Mouse (Mus musculus) stomach, adult 2 months (tissue): Measurements from ENCODE around the gene Ceacam19. TPM values are rescaled to one million over a fixed set of nuclear protein-coding genes. Genes with fewer than 3 reads are reported as not detected.

Source experiments
- polyA plus RNA-seq: library from polyadenylated mRNA; depleted of rRNA; stranded (reverse); fragments of >200 nt; gene quantifications from 2 replicates; pipeline ENCODE4 v1.2.3, GENCODE M21; 2012; rRNA removed

The Ceacam19 gene
- polyA plus RNA-seq: 2.5 and 3.0 TPM in 2 replicates

DNA sequence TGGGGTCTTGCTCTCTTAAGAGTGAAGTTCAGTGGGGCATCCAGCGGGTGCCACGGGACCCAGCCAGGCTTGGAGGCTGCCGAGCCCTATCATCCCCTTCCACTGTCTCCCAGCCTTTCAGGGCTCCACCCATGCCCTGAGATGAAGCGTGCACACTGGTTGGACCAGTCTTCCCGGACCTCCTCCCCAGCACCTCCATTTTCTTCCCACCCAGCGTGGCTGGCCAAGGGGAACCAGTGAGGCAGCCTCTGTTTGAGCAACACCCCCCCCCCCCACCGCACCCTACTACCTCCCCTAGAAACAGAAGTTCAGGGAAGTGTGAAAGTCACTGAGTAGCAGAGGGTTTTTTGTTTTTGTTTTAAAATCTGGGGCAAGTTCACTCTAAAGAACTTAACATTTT, at the start of gene Ceacam19:
Gene Ceacam19, minus strand, starts transcription at position 117 of the 400 bp plus-strand sequence.

DNA sequence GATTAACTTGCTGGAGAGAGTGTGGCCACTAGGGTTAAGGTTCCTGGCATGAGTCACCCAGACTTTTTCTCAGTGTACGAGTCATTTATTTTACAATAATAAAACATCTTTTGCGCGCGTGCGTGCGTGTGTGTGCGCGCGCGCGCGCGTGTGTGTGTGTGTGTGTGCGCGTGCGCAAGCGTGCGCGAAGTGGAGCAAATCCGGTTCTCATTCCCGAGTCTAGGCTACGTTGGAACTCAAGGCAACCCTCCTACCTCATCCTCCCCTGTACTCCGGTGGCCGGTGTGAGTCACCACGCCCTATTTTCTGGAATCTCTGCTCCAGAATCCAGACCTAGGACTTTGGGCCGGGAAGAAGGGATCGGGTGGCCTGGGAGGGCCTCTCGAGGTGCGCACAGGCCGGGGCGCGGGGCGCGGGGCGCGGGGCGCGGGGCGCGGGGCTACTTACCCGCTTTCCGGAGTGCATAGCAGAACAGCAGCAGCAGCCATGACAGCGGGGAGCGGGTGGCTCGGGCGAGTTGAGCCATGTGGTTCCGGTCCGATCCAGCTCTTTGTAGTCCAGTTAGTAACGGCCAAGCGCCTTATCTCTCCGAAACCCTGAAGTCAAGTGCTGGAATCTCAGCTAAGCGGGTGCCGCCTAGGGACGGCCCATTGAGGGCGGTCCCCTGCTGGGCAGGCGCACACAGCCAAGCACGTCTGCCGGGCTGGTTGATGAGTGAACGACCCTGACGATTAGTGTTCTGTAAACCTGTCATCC, 32.9 kb upstream of the Ceacam19 start, which contains the start of gene Pvr:
Gene Pvr, minus strand, starts transcription at position 655 of the 756 bp plus-strand sequence.

DNA sequence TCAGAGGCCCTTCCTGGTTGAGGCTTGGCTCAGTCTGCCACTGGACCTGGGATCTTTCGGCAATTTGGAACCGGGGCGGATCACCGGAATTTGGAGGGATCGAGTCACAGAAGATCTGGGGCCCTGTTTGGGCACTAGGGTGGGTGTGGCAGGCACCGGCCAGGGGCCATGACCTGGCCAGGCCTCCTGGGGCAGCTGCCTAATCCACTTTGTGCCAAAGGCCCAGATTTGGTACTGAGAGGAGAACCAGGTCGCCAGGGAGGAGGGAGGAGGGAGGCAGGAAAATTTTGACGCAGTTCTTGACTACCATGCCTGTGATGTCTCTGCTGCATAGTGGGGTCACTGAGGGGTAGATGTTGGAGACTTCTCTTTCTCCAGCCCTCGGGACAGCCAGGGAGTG, 26.6 kb downstream of the Ceacam19 start, which contains the start of gene Ceacam16:
Gene Ceacam16, minus strand, starts transcription at position 101 of the 400 bp plus-strand sequence.

DNA sequence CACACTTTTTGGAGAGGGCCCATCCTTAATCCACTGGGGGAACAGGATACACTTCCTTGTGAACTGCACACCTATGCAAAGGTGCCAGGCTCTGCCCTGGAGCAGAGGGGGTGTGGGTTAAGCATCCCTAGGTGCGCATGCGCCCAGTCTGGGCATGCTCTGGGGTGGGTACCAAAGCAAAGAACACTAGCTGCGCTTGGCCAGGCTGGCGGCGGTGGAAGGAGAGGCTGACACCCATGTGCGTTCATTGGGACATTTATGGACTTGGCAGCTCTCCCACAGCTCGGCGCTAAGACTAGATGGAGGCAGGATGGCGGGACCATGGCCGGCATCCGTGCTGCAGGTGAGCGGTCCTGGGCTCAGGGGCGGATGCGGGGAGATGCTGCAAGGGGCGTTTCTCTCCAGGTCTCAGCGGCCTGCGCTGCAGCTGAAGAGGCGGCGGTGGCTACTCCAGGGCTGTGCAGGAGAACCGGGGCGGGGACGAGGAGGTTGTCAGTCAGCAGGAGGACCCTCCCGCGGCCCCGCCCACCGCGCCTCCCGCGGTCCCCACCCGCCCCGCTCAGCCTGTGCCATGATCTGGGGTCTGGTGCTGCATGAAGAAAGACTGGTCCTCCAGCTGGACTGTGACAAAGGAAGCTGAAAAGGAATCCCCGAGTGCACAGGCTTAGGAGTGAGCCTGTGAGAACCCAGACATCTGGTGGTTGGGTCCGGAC, 35.8 kb downstream of the Ceacam19 start, which contains the start of gene Gm19345:
Gene Gm19345, plus strand, starts transcription at position 146 of the 713 bp plus-strand sequence.

Other genes starting within 250 kb of the Ceacam19 start
- gene Clptm1, start 222.9 kb downstream of the Ceacam19 start, polyA plus RNA-seq: 55.4 and 69.0 TPM in 2 replicates
- 1.1 and 1.6 TPM in 2 replicates for gene Apoc2, start 210.0 kb downstream of the Ceacam19 start, polyA plus RNA-seq
- not detected in 2 replicates for gene Gm44805, start 206.5 kb downstream of the Ceacam19 start, polyA plus RNA-seq
- 0.37 TPM in 1 of 2 replicates, not detected in the other for gene Apoc4, start 206.5 kb downstream of the Ceacam19 start, polyA plus RNA-seq
- gene Apoc1, start 195.3 kb downstream of the Ceacam19 start, polyA plus RNA-seq: 6.5 and 8.3 TPM in 2 replicates
- 235 and 380 TPM in 2 replicates for gene Apoe, start 188.8 kb downstream of the Ceacam19 start, polyA plus RNA-seq
- 58.9 and 85.6 TPM in 2 replicates for gene Tomm40, start 172.5 kb downstream of the Ceacam19 start, polyA plus RNA-seq
- 64.6 and 101 TPM in 2 replicates for gene Nectin2, start 137.5 kb downstream of the Ceacam19 start, polyA plus RNA-seq
- 52.3 and 63.9 TPM in 2 replicates for gene Bcam, start 116.9 kb downstream of the Ceacam19 start, polyA plus RNA-seq
- 41.1 and 54.6 TPM in 2 replicates for gene Cblc, start 91.2 kb downstream of the Ceacam19 start, polyA plus RNA-seq
- 47.9 and 87.5 TPM in 2 replicates for gene Bcl3, start 65.2 kb downstream of the Ceacam19 start, polyA plus RNA-seq
- 0.53 TPM in 1 of 2 replicates, not detected in the other for gene Gm19345, start 36.0 kb downstream of the Ceacam19 start, polyA plus RNA-seq
- gene Ceacam16, start 26.7 kb downstream of the Ceacam19 start, polyA plus RNA-seq: 0.26 and 0.29 TPM in 2 replicates
- gene Pvr, start 33.2 kb upstream of the Ceacam19 start, polyA plus RNA-seq: 2.3 and 3.4 TPM in 2 replicates
- 11.7 and 16.6 TPM in 2 replicates for gene Igsf23, start 62.8 kb upstream of the Ceacam19 start, polyA plus RNA-seq
- 0.06 TPM in 1 of 2 replicates, not detected in the other for gene Ceacam20, start 77.4 kb upstream of the Ceacam19 start, polyA plus RNA-seq
- gene Nlrp9b, start 103.5 kb upstream of the Ceacam19 start, polyA plus RNA-seq: not detected in 2 replicates
- gene Vmn1r91, start 211.7 kb upstream of the Ceacam19 start, polyA plus RNA-seq: not detected in 2 replicates
- gene Gm16442, start 234.6 kb upstream of the Ceacam19 start, polyA plus RNA-seq: not detected in 2 replicates